Mouse (Mus musculus) myocyte (in vitro differentiated cells): Measurements from ENCODE around the gene Kif1c.

Experiments used
- CEBPB ChIP-seq: IDR thresholded peaks from 2 replicates; pipeline ENCODE4 v1.6.1; 2011; ENCODE audit warnings: mild to moderate bottlenecking, moderate library complexity; ENCODE audit not compliant: poor library complexity, insufficient read depth, severe bottlenecking
- E2F4 ChIP-seq: IDR thresholded peaks from one replicate; pipeline ENCODE4 v1.6.1; 2011; ENCODE audit warnings: mild to moderate bottlenecking, control low read depth, moderate library complexity; ENCODE audit not compliant: insufficient read depth
- MAX ChIP-seq: IDR thresholded peaks from one replicate; pipeline ENCODE4 v1.6.1; 2011; ENCODE audit warnings: low read depth, mild to moderate bottlenecking, control low read depth
- MYOD1 ChIP-seq, 3 experiments: IDR thresholded peaks; one replicate each; pipeline ENCODE4 v1.6.1; 2011; ENCODE audit warnings: control low read depth in 2 of 3, low read depth in 2 of 3, mild to moderate bottlenecking in 2 of 3, moderate library complexity in 1 of 3; ENCODE audit not compliant: insufficient read length in 2 of 3, control insufficient read depth in 1 of 3
- MYOG ChIP-seq, 3 experiments: IDR thresholded peaks; one replicate each; pipeline ENCODE4 v1.6.1; 2011; ENCODE audit warnings: control low read depth in 2 of 3, low read depth in 2 of 3, mild to moderate bottlenecking in 2 of 3; ENCODE audit not compliant: insufficient read length in 2 of 3, control insufficient read depth in 1 of 3, insufficient read depth in 1 of 3
- POLR2A ChIP-seq: IDR thresholded peaks from one replicate; pipeline ENCODE4 v1.6.1; 2011; ENCODE audit warnings: low read depth, mild to moderate bottlenecking, control low read depth, moderate library complexity; ENCODE audit not compliant: insufficient read length
- POLR2AphosphoS2 ChIP-seq: IDR thresholded peaks from one replicate; pipeline ENCODE4 v1.6.1; 2011; ENCODE audit warnings: low read depth, control low read depth; ENCODE audit not compliant: insufficient read length
- REST ChIP-seq: IDR thresholded peaks from one replicate; pipeline ENCODE4 v1.6.1; 2011; ENCODE audit warnings: mild to moderate bottlenecking, control low read depth, moderate library complexity; ENCODE audit not compliant: insufficient read depth, insufficient read length
- SRF ChIP-seq: IDR thresholded peaks from one replicate; pipeline ENCODE4 v1.6.1; 2011; ENCODE audit warnings: low read depth; ENCODE audit not compliant: control insufficient read depth, insufficient read length
- TCF12 ChIP-seq: IDR thresholded peaks from one replicate; pipeline ENCODE4 v1.6.1; 2011; ENCODE audit warnings: mild to moderate bottlenecking, control low read depth; ENCODE audit not compliant: poor library complexity, insufficient read depth, severe bottlenecking
- TCF3 ChIP-seq: IDR thresholded peaks from one replicate; pipeline ENCODE4 v1.6.1; 2011; ENCODE audit warnings: low read depth, control low read depth; ENCODE audit not compliant: insufficient read length
- USF1 ChIP-seq: IDR thresholded peaks from one replicate; pipeline ENCODE4 v1.6.1; 2011; ENCODE audit warnings: low read depth, mild to moderate bottlenecking, control low read depth, moderate library complexity

DNA sequence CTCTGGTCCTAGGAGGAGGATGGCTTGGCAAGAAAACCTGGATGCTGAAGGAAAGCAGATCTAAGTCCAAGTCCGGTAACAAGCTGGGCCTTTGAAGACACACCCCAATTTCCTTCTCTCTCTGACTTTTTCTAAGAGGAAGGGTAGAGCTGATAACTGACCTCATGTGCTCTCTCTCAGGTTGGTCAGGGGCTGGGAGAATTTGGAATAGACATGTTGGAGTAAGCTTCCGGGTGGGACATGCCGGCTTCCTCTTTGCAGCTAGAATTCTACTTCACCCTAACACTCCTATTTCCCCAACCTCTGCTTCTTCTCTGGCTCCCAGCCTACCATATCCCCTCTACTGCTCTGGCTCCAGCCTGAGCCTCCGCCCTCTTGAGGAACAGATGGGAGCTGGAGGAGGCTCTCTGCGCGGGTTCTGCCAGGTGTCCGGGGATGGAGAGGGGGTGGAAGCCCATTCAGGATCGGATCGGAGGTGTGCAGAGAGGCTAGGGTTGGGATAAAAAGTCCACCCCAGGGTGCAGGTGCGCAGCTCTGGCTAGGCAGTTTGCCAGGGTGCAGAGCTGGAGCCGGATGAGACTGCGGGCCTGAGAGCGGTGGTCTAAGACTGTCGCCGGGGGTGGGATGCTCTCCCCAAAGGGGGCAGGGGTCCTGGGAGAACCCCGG lies 13.3 kb upstream of the Kif1c start:
- TF ChIP-seq POLR2A (no peak), POLR2AphosphoS2 (no peak), MAX (no peak), CEBPB (no peak), TCF12 (no peak), SRF (no peak), E2F4 (no peak), MYOG (IDR thresholded peaks at IDR 0.05; ENCODE audit: control insufficient read depth in 1 of 3, insufficient read depth in 1 of 3, insufficient read length in 2 of 3, low read depth in 2 of 3) (no peak), MYOD1 (IDR thresholded peaks at IDR 0.05; ENCODE audit: control insufficient read depth in 1 of 3, insufficient read length in 2 of 3, low read depth in 2 of 3) (no peak), USF1 (no peak), REST (no peak), TCF3 (no peak)
